Comparison of ENCODE assay signal across 8 mouse cellular contexts in the genomic region with DNA sequence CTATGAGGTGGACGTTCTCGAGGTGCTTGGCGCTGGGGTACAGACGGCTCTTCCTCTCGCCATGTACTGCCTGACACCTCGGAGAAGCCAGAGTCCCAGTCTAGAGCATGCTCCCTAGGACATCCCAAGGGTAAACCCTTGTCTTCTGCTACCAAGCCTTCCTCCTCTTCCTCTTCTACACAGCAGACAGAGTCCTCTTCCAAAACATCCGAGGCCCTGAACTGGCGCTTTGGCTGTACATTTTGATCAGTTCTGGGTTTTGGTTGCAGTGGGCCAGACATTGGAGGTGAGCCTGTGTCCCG. TPM values are rescaled to one million over a fixed set of nuclear protein-coding genes. Genes with fewer than 3 reads are reported as not detected.
DNase-seq lines count a peak whose midpoint lies in the region; ATAC-seq and TF ChIP-seq lines count a peak whose summit lies in the region.
"Had no signal": no experiment of that assay in that cellular context is flagged by ENCODE, and none has a peak within 500 bp of the region (broad histone marks: within the 10 kb centered on the region; RNA-seq: fewer than 3 reads in every experiment).

No protein-coding gene starts in this region.

- TF ChIP-seq CTCF in CH12.LX (conservative IDR thresholded peaks at IDR 0.05 in 1 of 2, IDR thresholded peaks at IDR 0.05 in 1 of 2; ENCODE audit: low read depth in 2 of 2, low read length in 2 of 2) (no peak), ES-Bruce4 (IDR thresholded peaks at IDR 0.05; ENCODE audit: low read depth, low read length) (no peak)
- no peak for TF ChIP-seq CTCF in liver, embryonic 14.5 days (IDR thresholded peaks at IDR 0.05; ENCODE audit: low read depth)

- H3K36me3 ChIP-seq in CH12.LX (replicated peaks in 1 of 2; ENCODE audit: control insufficient read depth in 1 of 2, insufficient read depth in 1 of 2, low read length in 1 of 2): peaks cover 41 to 51% of the 10 kb centered on the region in 2 experiments
- H3K36me3 ChIP-seq in ES-Bruce4 (ENCODE audit: control insufficient read depth, insufficient read depth, low read length, poor library complexity, severe bottlenecking): no peaks in the 10 kb centered on the region
- peaks cover 18% of the 10 kb centered on the region for H3K36me3 ChIP-seq in heart, embryonic 14.5 days (ENCODE audit: control insufficient read depth, insufficient read depth, low read length)
- H3K36me3 ChIP-seq in liver, embryonic 14.5 days (replicated peaks; ENCODE audit: control insufficient read depth, insufficient read depth, low read depth): peaks cover 46% of the 10 kb centered on the region

- WGBS in heart, embryonic 14.5 days: 40% methylated on average over 9 of the region's 9 CpGs
- WGBS in liver, embryonic 14.5 days (ENCODE audit: insufficient replicate concordance): 6% methylated on average over 9 of the region's 9 CpGs

- H3K79me2 ChIP-seq in CH12.LX (replicated peaks; ENCODE audit: control insufficient read depth, extremely low read depth, insufficient read depth, poor library complexity, severe bottlenecking): no peaks in the 10 kb centered on the region

- no peak for TF ChIP-seq EP300 in CH12.LX (IDR thresholded peaks at IDR 0.05; ENCODE audit: low read length)
- TF ChIP-seq EP300 in ES-Bruce4 (IDR thresholded peaks at IDR 0.05; ENCODE audit: insufficient read depth, low read depth, low read length): no peak
- no peak for TF ChIP-seq EP300 in liver, embryonic 14.5 days (IDR thresholded peaks at IDR 0.05; ENCODE audit: low read depth)

- peaks cover 25 to 57% of the 10 kb centered on the region in 2 experiments for H3K4me1 ChIP-seq in CH12.LX (ENCODE audit: control insufficient read depth in 1 of 2, insufficient read depth in 2 of 2)
- no peaks in the 10 kb centered on the region for H3K4me1 ChIP-seq in ES-Bruce4 (ENCODE audit: control insufficient read depth, insufficient read depth, low read length)
- peaks cover 44 to 49% of the 10 kb centered on the region in 2 experiments for H3K4me1 ChIP-seq in heart, embryonic 14.5 days (ENCODE audit: control insufficient read depth in 2 of 2, insufficient read depth in 2 of 2, low read length in 2 of 2)
- peaks cover 49 to 54% of the 10 kb centered on the region in 2 experiments for H3K4me1 ChIP-seq in liver, embryonic 14.5 days (replicated peaks; ENCODE audit: control insufficient read depth in 2 of 2, insufficient read depth in 2 of 2, low read length in 1 of 2)

- H3K4me3 ChIP-seq in CH12.LX (replicated peaks in 1 of 3; ENCODE audit: low read depth in 2 of 3, low read length in 2 of 3, poor library complexity in 1 of 3): peak overlapping the region; percentile 72 to 92 (median 81)
- H3K4me3 ChIP-seq in ES-Bruce4 (ENCODE audit: low read depth, low read length): peak overlapping the region; percentile 71
- H3K4me3 ChIP-seq in heart, embryonic 14.5 days (ENCODE audit: control insufficient read depth in 1 of 2, insufficient read depth in 1 of 2, low read depth in 1 of 2, low read length in 2 of 2): peak overlapping the region; percentile 60 to 84
- H3K4me3 ChIP-seq in liver, embryonic 14.5 days (ENCODE audit: insufficient read depth in 1 of 2, low read depth in 2 of 2, low read length in 2 of 2): peak overlapping the region; percentile 84 to 86

- no peak for DNase-seq in CH12.LX (ENCODE audit: extremely low read depth)
- DNase-seq in liver, embryonic 14.5 days (ENCODE audit: low read depth in 3 of 3, low spot score in 3 of 3): no peak
- no peak for DNase-seq in cerebellum, adult 11 months
- no peak for DNase-seq in cerebellum, adult 11-12 months

- H3K4me2 ChIP-seq in CH12.LX (ENCODE audit: insufficient read depth, low read depth, poor library complexity, severe bottlenecking): peak overlapping the region; percentile 27
- peak overlapping the region; percentile 85 for H3K4me2 ChIP-seq in heart, embryonic 14.5 days (ENCODE audit: low read length)
- peak overlapping the region; percentile 92 for H3K4me2 ChIP-seq in liver, embryonic 14.5 days (ENCODE audit: low read depth)

- no peaks in the 10 kb centered on the region for H3K9me3 ChIP-seq in CH12.LX (replicated peaks; ENCODE audit: low read length)
- no peaks in the 10 kb centered on the region for H3K9me3 ChIP-seq in ES-Bruce4 (replicated peaks; ENCODE audit: control insufficient read depth, insufficient read depth, low read length, poor library complexity, severe bottlenecking)
- no peaks in the 10 kb centered on the region for H3K9me3 ChIP-seq in heart, embryonic 14.5 days (ENCODE audit: control insufficient read depth, low read length)
- H3K9me3 ChIP-seq in liver, embryonic 14.5 days (ENCODE audit: control insufficient read depth, low read length): no peaks in the 10 kb centered on the region

- in situ Hi-C loops in CH12.LX (cut with MboI; ENCODE audit: low pct_ligation_motif_present, low pct_unique_long_range_greater_than_20kb, low sequenced_read_pairs): no loop called here

- dilution Hi-C loops in CH12.LX (cut with MboI; ENCODE audit: extremely low pct_ligation_motif_present, extremely low pct_unique_long_range_greater_than_20kb, low sequenced_read_pairs): no loop called here

- H3K27me3 ChIP-seq in CH12.LX (replicated peaks): no peaks in the 10 kb centered on the region
- H3K27me3 ChIP-seq in ES-Bruce4 (ENCODE audit: control insufficient read depth, insufficient read depth, low read length, poor library complexity, severe bottlenecking): no peaks in the 10 kb centered on the region
- H3K27me3 ChIP-seq in heart, embryonic 14.5 days (ENCODE audit: control insufficient read depth, insufficient read depth, low read length): no peaks in the 10 kb centered on the region
- H3K27me3 ChIP-seq in liver, embryonic 14.5 days (ENCODE audit: control insufficient read depth, insufficient read depth, low read length): no peaks in the 10 kb centered on the region; the same call in 1 of the 2 replicates

- ATAC-seq in heart, embryonic 14.5 days (ENCODE audit: insufficient number of reproducible peaks, insufficient read depth, low FRiP score, low read depth): no peak
- ATAC-seq in liver, embryonic 14.5 days (ENCODE audit: insufficient read depth): no peak
- no peak for ATAC-seq in monocyte, adult 5-6 weeks (replicated peaks; ENCODE audit: insufficient number of reproducible peaks, low FRiP score, low TSS enrichment, poor library complexity, severe bottlenecking)

- peak overlapping the region; percentile 78 for H3K27ac ChIP-seq in CH12.LX (ENCODE audit: insufficient read depth, low read depth)
- no peak overlapping the region for H3K27ac ChIP-seq in ES-Bruce4 (ENCODE audit: insufficient read depth, low read length)
- H3K27ac ChIP-seq in heart, embryonic 14.5 days (replicated peaks in 1 of 2; ENCODE audit: control insufficient read depth in 1 of 2, insufficient read depth in 1 of 2, low read depth in 2 of 2, low read length in 2 of 2): peak overlapping the region; percentile 99 to 100
- peak overlapping the region; percentile 96 for H3K27ac ChIP-seq in liver, embryonic 14.5 days

- TF ChIP-seq POLR2A in CH12.LX (IDR thresholded peaks at IDR 0.05; ENCODE audit: low read depth, low read length) (no peak), ES-Bruce4 (IDR thresholded peaks at IDR 0.05; ENCODE audit: insufficient read depth, low read length) (no peak)

- TF ChIP-seq RAD21 in CH12.LX (IDR thresholded peaks at IDR 0.05; ENCODE audit: low read depth, low read length): no peak

- peak overlapping the region; percentile 39 for H3K9ac ChIP-seq in CH12.LX (ENCODE audit: insufficient read depth, low read depth)
- H3K9ac ChIP-seq in ES-Bruce4 (ENCODE audit: low read depth, poor library complexity, severe bottlenecking): no peak overlapping the region
- H3K9ac ChIP-seq in heart, embryonic 14.5 days (ENCODE audit: low read length): peak overlapping the region; percentile 89
- H3K9ac ChIP-seq in liver, embryonic 14.5 days (replicated peaks): peak overlapping the region; percentile 86

RNA-seq across cellular contexts. Expression of a gene that starts 1.0 kb away (rescaled TPM):
- total RNA-seq in CH12.LX (2012; rRNA removed) (25.8 and 28.0 TPM in 2 replicates), CH12.LX (2014; rRNA removed) (18.9 and 25.2 TPM in 2 replicates)
- polyA plus RNA-seq in CH12.LX (2012; ENCODE audit: insufficient read length, low read depth) (23.5 and 30.2 TPM in 2 replicates), ES-Bruce4 (2011; ENCODE audit: insufficient read depth, insufficient read length, low read depth, missing spikeins) (1.4 and 2.6 TPM in 2 replicates)
- 46.0 and 49.2 TPM in 2 replicates for polyA plus RNA-seq in heart, embryonic 14.5 days (2014; fragmentation: Nextera tagmentation; extraction: Ambion mirVana)
- polyA plus RNA-seq in liver, embryonic 14.5 days (2012; rRNA removed): 23.8 and 33.0 TPM in 2 replicates
- 51.6 and 57.3 TPM in 2 replicates for polyA plus RNA-seq in liver, embryonic 14.5 days (2014; fragmentation: Nextera tagmentation; extraction: Ambion mirVana)
- 3.7 to 14.4 TPM (median 10.5 TPM) in 3 replicates for total RNA-seq in monocyte, adult 5-6 weeks (2017)

RNA-seq across cellular contexts. Expression of a gene that starts 1.8 kb away (rescaled TPM):
- total RNA-seq in CH12.LX (2012; rRNA removed) (not detected in 2 replicates), CH12.LX (2014; rRNA removed) (not detected in 2 replicates)
- polyA plus RNA-seq in CH12.LX (2012; ENCODE audit: insufficient read length, low read depth) (0.29 and 0.41 TPM in 2 replicates), ES-Bruce4 (2011; ENCODE audit: insufficient read depth, insufficient read length, low read depth, missing spikeins) (not detected in 2 replicates)
- 2.1 and 3.8 TPM in 2 replicates for polyA plus RNA-seq in heart, embryonic 14.5 days (2014; fragmentation: Nextera tagmentation; extraction: Ambion mirVana)
- 0.53 and 0.64 TPM in 2 replicates for polyA plus RNA-seq in liver, embryonic 14.5 days (2012; rRNA removed)
- 0.06 and 0.34 TPM in 2 replicates for polyA plus RNA-seq in liver, embryonic 14.5 days (2014; fragmentation: Nextera tagmentation; extraction: Ambion mirVana)
- total RNA-seq in monocyte, adult 5-6 weeks (2017): not detected in 3 replicates
- polyA plus RNA-seq: testis, adult 2 months had no signal

RNA-seq across cellular contexts. Expression of a gene that starts 7.6 kb away (rescaled TPM):
- total RNA-seq in CH12.LX (2012; rRNA removed) (not detected in 2 replicates), CH12.LX (2014; rRNA removed) (0.35 and 0.82 TPM in 2 replicates)
- polyA plus RNA-seq in CH12.LX (2012; ENCODE audit: insufficient read length, low read depth) (0.79 and 2.0 TPM in 2 replicates), ES-Bruce4 (2011; ENCODE audit: insufficient read depth, insufficient read length, low read depth, missing spikeins) (0.81 TPM in 1 of 2 replicates, not detected in the other)
- 4.8 and 8.4 TPM in 2 replicates for polyA plus RNA-seq in heart, embryonic 14.5 days (2014; fragmentation: Nextera tagmentation; extraction: Ambion mirVana)
- polyA plus RNA-seq in liver, embryonic 14.5 days (2012; rRNA removed): 2.7 and 3.5 TPM in 2 replicates
- polyA plus RNA-seq in liver, embryonic 14.5 days (2014; fragmentation: Nextera tagmentation; extraction: Ambion mirVana): 0.38 and 1.1 TPM in 2 replicates
- total RNA-seq in monocyte, adult 5-6 weeks (2017): 2.8 TPM in 1 of 3 replicates, not detected in the others

RNA-seq across cellular contexts. Expression of a gene that starts 9.4 kb away (rescaled TPM):
- total RNA-seq in CH12.LX (2012; rRNA removed) (21.3 and 21.7 TPM in 2 replicates), CH12.LX (2014; rRNA removed) (25.2 and 26.0 TPM in 2 replicates)
- polyA plus RNA-seq in CH12.LX (2012; ENCODE audit: insufficient read length, low read depth) (25.5 and 27.8 TPM in 2 replicates), ES-Bruce4 (2011; ENCODE audit: insufficient read depth, insufficient read length, low read depth, missing spikeins) (0.52 and 2.1 TPM in 2 replicates)
- 33.1 and 34.2 TPM in 2 replicates for polyA plus RNA-seq in heart, embryonic 14.5 days (2014; fragmentation: Nextera tagmentation; extraction: Ambion mirVana)
- polyA plus RNA-seq in liver, embryonic 14.5 days (2012; rRNA removed): 69.4 and 83.3 TPM in 2 replicates
- polyA plus RNA-seq in liver, embryonic 14.5 days (2014; fragmentation: Nextera tagmentation; extraction: Ambion mirVana): 49.1 and 54.2 TPM in 2 replicates
- total RNA-seq in monocyte, adult 5-6 weeks (2017): 40.1 to 97.0 TPM (median 50.1 TPM) in 3 replicates

RNA-seq across cellular contexts. Expression of a gene that starts 11.4 kb away (rescaled TPM):
- total RNA-seq in CH12.LX (2012; rRNA removed): not detected in 2 replicates
- 1.2 TPM in 1 of 2 replicates, not detected in the other for total RNA-seq in CH12.LX (2014; rRNA removed)
- polyA plus RNA-seq in CH12.LX (2012; ENCODE audit: insufficient read length, low read depth): 0.31 TPM in 1 of 2 replicates, not detected in the other
- not detected in 2 replicates for polyA plus RNA-seq in ES-Bruce4 (2011; ENCODE audit: insufficient read depth, insufficient read length, low read depth, missing spikeins)
- polyA plus RNA-seq in heart, embryonic 14.5 days (2014; fragmentation: Nextera tagmentation; extraction: Ambion mirVana): 0.55 and 0.71 TPM in 2 replicates
- 0.47 and 0.95 TPM in 2 replicates for polyA plus RNA-seq in liver, embryonic 14.5 days (2012; rRNA removed)
- not detected in 2 replicates for polyA plus RNA-seq in liver, embryonic 14.5 days (2014; fragmentation: Nextera tagmentation; extraction: Ambion mirVana)
- 1.5 to 2.6 TPM in 2 of 3 replicates, not detected in the other for total RNA-seq in monocyte, adult 5-6 weeks (2017)

Comparison
In these comparisons a context has a peak if more than half of its experiments do, and no peak if none do; other contexts are left out.
1. H3K4me2 ChIP-seq: peak in every context shown above with its lines; median percentile 92 in liver, embryonic 14.5 days; 85 in heart, embryonic 14.5 days; 27 in CH12.LX.